Mouse (Mus musculus) urinary bladder, postnatal 36 days (tissue): ENCODE measurements around the gene Actr6.

Experiments
- DNase-seq, 2 experiments: peaks; one replicate each; pipeline ENCODE4 v3.0.0; 2022; ENCODE audit warnings: low spot score in 2 of 2, mixed read lengths in 1 of 2

Gene Actr6

GRCm38 (mm10) chr10:89732001-89732794 lies at the start of gene Actr6:
Gene Actr6 (minus strand): TSS chr10:89732295.
- peak; percentile 93 for DNase-seq

GRCm38 (mm10) chr10:89776029-89776428 lies 43.9 kb upstream of the Actr6 start:
- DNase-seq, result no peak

GRCm38 (mm10) chr10:89771894-89772293 lies 39.8 kb upstream of the Actr6 start:
- DNase-seq, result no peak

- no peak for DNase-seq
Observed at GRCm38 (mm10) chr10:89769096-89769495, 37.0 kb upstream of the Actr6 start.

GRCm38 (mm10) chr10:89768352-89769020 lies 36.4 kb upstream of the Actr6 start:
- no peak for DNase-seq

- DNase-seq, result no peak
Observed at GRCm38 (mm10) chr10:89765790-89766714, 34.0 kb upstream of the Actr6 start.

- DNase-seq, result no peak
Observed at GRCm38 (mm10) chr10:89764457-89765121, 32.5 kb upstream of the Actr6 start.

- no peak for DNase-seq
Observed at GRCm38 (mm10) chr10:89760772-89761171, 28.7 kb upstream of the Actr6 start.

- DNase-seq, result no peak
Observed at GRCm38 (mm10) chr10:89755231-89755630, 23.1 kb upstream of the Actr6 start.

GRCm38 (mm10) chr10:89751069-89751468 lies 19.0 kb upstream of the Actr6 start:
- DNase-seq, result no peak

- no peak for DNase-seq
Observed at GRCm38 (mm10) chr10:89748619-89749018, 16.5 kb upstream of the Actr6 start.

GRCm38 (mm10) chr10:89747911-89748310 lies 15.8 kb upstream of the Actr6 start:
- DNase-seq, result no peak

GRCm38 (mm10) chr10:89747221-89747905 lies 15.3 kb upstream of the Actr6 start:
- DNase-seq, result peak in 1 of 2 experiments; percentile 41

GRCm38 (mm10) chr10:89746581-89746980 lies 14.5 kb upstream of the Actr6 start:
- DNase-seq, result no peak

GRCm38 (mm10) chr10:89745666-89746020 lies 13.5 kb upstream of the Actr6 start:
- no peak for DNase-seq

GRCm38 (mm10) chr10:89744871-89745665 lies 13.0 kb upstream of the Actr6 start, which contains the start of gene Uhrf1bp1l:
Gene Uhrf1bp1l (plus strand): TSS chr10:89744991.
- DNase-seq, result peak; percentile 81 to 91

GRCm38 (mm10) chr10:89744341-89744740 lies 12.2 kb upstream of the Actr6 start:
- DNase-seq, result no peak

GRCm38 (mm10) chr10:89743266-89743665 lies 11.2 kb upstream of the Actr6 start:
- peak in 1 of 2 experiments; percentile 50 for DNase-seq

- DNase-seq, result no peak
Observed at GRCm38 (mm10) chr10:89740995-89741394, 8.9 kb upstream of the Actr6 start.

GRCm38 (mm10) chr10:89739703-89740102 lies 7.6 kb upstream of the Actr6 start:
- DNase-seq, result no peak
